Mouse (Mus musculus): ENCODE results near the gene Ovol2. TPM values are rescaled to one million over a fixed set of nuclear protein-coding genes. Genes with fewer than 3 reads are reported as not detected.

Gene Ovol2
- total RNA-seq, 2 experiments from 2014 or later: not detected

DNA sequence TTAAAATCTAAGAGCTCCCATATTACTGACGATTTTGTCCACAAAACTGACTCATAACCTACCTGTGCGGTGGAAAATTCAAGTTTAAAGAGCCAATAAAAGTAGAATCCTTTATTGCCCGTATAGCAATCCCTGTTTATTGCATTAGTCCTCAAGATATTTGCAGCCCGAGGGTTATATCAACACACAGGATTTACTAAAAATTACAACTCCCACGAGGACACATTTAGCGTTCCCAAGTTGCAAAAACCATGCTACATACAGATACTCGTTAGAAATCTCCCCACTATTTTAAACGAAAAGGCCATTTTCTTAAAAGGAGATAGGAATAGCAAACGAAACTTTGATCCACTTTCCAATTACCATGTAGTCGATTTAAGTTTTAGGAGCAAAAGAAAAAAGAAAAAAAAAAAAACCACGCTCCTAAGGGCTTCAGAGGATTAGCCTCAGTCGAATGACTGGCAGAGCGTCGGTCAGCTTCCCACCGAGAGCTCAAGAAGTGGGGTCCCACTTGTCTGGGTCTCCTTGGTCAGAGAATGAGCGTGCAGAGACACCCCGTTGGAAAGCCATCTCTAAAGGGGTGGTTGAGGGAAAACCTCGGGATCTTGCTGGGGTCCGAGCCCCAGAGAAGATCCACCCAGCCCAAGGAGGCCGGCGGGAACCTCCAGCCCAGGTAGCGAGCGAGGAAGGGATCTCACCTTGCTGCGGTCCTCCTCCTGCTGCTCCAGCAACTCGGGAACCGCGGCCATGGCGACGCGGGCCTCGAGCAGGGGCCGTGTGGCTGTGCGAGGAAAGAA lies 62.1 kb downstream of the Ovol2 start:
- peak; percentile 3; the same call in 1 of the 2 replicates for ATAC-seq (replicated peaks; ENCODE audit: low FRiP score, low TSS enrichment, poor library complexity, severe bottlenecking)

DNA sequence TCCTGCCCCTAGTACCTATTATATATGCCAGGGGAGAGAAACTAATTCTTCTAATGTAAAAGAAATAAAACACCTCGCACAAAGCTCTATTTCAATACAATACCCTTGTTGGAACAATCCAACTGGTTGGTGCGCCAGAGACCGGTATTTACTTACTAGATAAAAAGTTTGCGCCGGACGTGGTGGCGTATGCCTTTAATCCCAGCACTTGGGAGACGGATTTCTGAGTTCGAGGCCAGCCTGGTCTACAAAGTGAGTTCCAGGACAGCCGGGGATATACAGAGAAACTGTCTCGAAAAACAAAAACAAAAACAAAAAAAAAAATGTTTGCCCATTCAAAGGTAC lies 62.7 kb downstream of the Ovol2 start:
- ATAC-seq (replicated peaks; ENCODE audit: low FRiP score, low TSS enrichment, poor library complexity, severe bottlenecking): no peak

DNA sequence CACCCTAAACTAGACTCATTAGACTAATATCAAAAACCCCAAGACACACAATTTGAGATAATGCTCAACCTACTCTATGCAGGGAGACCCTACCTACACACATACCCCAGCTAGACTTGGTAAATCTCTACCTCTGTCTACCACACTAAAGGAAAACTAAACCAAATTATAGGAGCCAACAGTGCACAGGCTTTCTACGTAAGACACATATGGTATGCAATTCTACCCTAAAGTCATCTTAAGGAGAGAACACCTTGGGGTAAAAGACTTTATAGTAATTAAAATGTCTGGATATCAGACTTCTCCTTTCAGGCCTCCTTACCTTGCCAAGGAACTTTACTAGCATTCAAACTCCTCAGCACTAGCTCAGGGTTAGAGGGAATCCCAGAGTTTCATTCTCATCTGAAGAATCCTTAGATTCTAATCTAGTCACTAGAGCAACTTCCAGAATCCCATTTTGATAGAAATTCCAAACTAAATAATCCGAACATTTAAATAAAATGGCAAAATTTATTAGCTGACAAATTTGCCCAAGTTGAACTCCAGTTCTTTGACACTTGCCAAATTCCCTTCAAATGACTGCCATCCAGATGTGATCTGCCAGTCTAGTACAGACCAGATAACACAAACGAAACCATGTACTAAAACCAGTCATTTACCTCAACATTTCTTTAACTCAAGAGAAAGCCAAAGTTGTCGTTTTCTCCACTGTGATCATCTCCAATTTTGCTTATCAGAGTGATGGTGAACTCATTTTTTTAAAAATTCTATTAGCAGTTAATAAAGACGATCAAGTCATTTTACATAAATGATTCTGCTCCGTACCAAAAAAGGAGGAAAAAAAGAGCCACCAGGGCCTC lies 63.3 kb downstream of the Ovol2 start:
- ATAC-seq (replicated peaks; ENCODE audit: low FRiP score, low TSS enrichment, poor library complexity, severe bottlenecking): no peak

DNA sequence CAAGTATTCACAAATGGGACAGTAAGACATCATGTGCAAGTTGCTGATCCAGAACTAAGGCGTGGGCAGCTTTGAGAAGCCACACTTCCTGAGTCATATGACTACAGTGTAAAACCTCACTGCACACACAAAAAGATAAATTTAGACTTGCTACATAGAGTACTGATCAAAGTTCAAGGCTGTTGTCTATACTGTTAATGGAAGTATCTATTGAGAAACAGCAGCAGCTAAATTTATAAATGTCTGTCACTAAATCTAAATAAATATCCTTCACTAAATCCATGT lies 64.3 kb downstream of the Ovol2 start:
- no peak for ATAC-seq (replicated peaks; ENCODE audit: low FRiP score, low TSS enrichment, poor library complexity, severe bottlenecking)

DNA sequence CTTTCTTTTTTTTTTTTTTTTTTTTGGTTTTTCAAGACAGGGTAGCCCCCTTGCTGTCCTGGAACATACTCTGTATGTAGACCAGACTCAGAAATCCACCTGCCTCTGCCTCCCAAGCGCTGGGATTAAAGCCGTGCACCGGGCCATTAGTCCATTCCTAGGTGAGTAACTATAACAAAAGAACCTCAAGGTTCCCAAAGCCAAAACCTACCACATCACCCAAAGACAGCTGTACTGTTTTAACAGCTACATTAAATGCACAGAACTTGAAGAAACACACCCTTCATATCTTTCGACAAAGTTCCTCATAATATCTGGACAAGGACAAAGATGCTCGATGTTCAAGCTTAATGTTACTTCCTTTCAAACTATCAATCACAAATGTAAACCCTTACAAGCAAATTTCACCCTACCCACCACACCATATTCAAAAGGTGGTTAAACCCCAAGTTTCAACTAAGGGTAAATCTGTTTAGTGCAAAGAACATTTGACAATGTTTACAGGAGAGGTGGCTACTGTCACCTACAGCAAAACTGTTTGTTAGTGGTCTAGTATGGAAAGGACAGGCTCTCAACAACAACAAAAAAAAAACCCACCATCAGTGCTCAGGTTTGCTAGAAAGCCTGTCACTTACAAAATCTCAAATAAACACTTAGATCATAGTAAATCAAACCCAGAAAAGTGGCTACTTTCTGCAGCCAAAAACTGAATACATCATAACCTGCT lies 64.8 kb downstream of the Ovol2 start:
- ATAC-seq (replicated peaks; ENCODE audit: low FRiP score, low TSS enrichment, poor library complexity, severe bottlenecking): no peak

DNA sequence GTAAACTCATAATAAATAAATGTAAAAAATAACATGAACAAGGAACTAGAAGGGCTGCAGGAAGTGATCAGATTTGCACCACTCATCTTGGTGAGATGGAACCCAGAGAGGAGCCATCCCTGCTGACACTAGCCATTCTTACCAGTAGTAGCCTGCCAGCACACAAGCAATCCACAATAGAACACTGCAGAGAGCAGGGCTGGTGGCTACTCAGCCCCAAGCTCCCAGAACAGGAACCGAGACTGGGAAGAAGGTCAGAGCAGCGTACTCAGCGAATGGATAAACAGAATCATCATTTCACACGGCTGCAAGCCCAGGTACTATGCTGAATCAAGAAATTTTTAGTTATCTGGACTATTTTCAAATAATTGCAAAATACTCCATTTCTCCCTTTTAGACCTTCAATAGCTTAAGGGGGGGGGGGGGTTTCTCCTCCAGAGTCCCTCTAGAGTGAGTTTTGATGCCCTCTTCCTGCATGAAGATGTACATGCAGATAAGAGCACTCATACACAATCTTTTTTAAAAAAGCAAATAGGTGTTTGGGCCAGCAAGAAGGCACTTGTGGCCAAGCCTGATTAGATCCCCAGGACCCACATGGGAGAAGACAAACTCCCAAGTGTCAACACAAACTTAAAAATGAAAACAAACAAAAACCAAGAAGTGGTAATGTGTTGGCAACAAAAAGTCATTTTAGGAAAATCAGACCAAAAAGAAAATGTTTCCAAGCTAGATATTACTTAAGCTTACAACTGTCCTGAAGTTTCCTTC lies 65.8 kb downstream of the Ovol2 start:
- ATAC-seq (replicated peaks; ENCODE audit: low FRiP score, low TSS enrichment, poor library complexity, severe bottlenecking): no peak

DNA sequence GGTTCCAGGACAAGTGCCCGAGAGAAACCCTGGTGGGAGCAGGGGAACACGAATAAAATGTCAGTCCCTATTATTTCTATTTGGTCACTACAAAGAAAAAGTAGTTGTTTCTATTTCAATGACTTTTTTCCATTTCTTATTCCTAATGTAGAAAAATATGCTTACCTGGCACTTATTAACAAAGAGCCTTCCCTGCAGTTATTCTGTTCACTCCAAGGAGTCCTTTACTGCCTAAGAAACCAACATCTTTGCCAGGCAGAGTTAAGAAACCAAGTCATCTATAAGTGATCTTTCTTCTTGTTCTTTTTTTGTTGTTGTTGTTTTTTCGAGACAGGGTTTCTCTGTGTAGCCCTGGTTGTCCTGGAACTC lies 66.8 kb downstream of the Ovol2 start:
- ATAC-seq (replicated peaks; ENCODE audit: low FRiP score, low TSS enrichment, poor library complexity, severe bottlenecking): no peak

DNA sequence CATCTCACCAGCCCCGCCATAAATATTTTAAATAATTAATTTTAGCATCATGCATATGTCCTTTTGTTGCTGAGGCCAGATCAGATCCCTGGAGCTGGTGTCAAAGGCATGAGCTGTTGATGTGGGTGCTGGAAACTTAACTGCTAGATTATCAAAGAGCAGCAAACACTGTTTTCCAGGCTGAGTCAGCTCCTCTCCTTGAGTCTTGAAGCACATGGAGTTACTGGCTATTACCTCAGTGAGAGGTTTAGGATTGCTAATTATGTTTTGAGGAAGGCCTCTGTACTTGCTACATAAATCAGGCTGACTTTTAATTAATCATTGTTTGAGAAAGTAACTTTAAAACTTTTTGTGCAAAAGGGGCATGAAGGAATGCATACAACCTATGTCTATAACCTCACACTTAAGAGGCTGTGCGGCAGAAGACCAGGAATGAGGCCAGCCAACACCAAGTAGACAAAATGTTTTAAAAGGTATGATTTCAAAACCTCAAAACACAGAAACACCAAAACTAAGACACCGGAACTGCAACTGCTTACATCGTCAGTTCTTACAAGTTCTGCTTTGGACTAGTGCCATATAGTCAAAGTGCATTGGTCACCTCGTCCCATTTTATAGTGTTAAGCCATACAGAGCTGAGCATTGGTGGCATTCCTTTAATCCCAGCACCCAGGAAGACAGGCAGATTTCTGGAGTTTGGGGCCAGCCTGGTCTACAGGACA lies 67.4 kb downstream of the Ovol2 start:
- no peak for ATAC-seq (replicated peaks; ENCODE audit: low FRiP score, low TSS enrichment, poor library complexity, severe bottlenecking)

DNA sequence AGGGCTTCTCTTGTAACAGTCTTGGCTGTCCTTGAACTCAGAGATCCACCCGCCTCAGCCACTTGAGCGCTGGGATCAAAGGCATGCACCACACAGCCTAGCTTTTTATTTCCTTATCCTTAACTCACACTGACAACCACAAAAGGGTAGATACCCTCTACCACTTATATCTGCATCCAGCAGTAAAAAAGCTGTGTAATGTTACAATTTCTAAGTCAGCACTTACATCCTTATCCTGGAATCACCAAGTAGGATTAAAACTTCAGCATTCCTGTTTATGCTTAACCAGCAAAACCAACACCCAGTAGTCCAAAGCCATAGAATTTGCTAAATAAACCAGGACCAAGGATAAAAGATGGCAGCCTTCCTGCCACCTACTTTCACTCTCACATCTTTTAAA lies 69.1 kb downstream of the Ovol2 start:
- peak; percentile 37 for ATAC-seq (replicated peaks; ENCODE audit: low FRiP score, low TSS enrichment, poor library complexity, severe bottlenecking)

Other genes with a start within 250 kb of the Ovol2 start
- 9.5 and 16.1 TPM in 2 replicates for gene Mgme1, start 61.5 kb downstream of the Ovol2 start, total RNA-seq (2014; fragmentation: Nextera tagmentation)
- gene Mgme1, start 61.5 kb downstream of the Ovol2 start, total RNA-seq (2017): 24.7 and 31.8 TPM in 2 replicates
- 326 and 333 TPM in 2 replicates for gene Snx5, start 61.2 kb downstream of the Ovol2 start, total RNA-seq (2014; fragmentation: Nextera tagmentation)
- 444 and 510 TPM in 2 replicates for gene Snx5, start 61.2 kb downstream of the Ovol2 start, total RNA-seq (2017)
- 62.3 and 96.4 TPM in 2 replicates for gene Kat14, start 36.8 kb upstream of the Ovol2 start, total RNA-seq (2014; fragmentation: Nextera tagmentation)
- gene Kat14, start 36.8 kb upstream of the Ovol2 start, total RNA-seq (2017): 29.8 and 33.6 TPM in 2 replicates
- gene Pet117, start 36.9 kb upstream of the Ovol2 start, total RNA-seq (2014; fragmentation: Nextera tagmentation): not detected in 2 replicates
- gene Pet117, start 36.9 kb upstream of the Ovol2 start, total RNA-seq (2017): 2.4 TPM in 1 of 2 replicates, not detected in the other
- gene Dzank1, start 195.3 kb upstream of the Ovol2 start, total RNA-seq (2014; fragmentation: Nextera tagmentation): not detected in 2 replicates
- not detected in 2 replicates for gene Dzank1, start 195.3 kb upstream of the Ovol2 start, total RNA-seq (2017)
- gene Polr3f, start 195.6 kb upstream of the Ovol2 start, total RNA-seq (2014; fragmentation: Nextera tagmentation): 18.4 and 24.9 TPM in 2 replicates
- gene Polr3f, start 195.6 kb upstream of the Ovol2 start, total RNA-seq (2017): 30.5 and 31.7 TPM in 2 replicates
- 8.6 and 10.3 TPM in 2 replicates for gene Rbbp9, start 218.7 kb upstream of the Ovol2 start, total RNA-seq (2014; fragmentation: Nextera tagmentation)
- gene Rbbp9, start 218.7 kb upstream of the Ovol2 start, total RNA-seq (2017): 6.8 and 12.3 TPM in 2 replicates
- 53.0 and 54.8 TPM in 2 replicates for gene Sec23b, start 224.1 kb upstream of the Ovol2 start, total RNA-seq (2014; fragmentation: Nextera tagmentation)
- gene Sec23b, start 224.1 kb upstream of the Ovol2 start, total RNA-seq (2017): 52.6 and 78.6 TPM in 2 replicates